Comparison of ENCODE assay signal across 1 mouse cellular context in the genomic region with DNA sequence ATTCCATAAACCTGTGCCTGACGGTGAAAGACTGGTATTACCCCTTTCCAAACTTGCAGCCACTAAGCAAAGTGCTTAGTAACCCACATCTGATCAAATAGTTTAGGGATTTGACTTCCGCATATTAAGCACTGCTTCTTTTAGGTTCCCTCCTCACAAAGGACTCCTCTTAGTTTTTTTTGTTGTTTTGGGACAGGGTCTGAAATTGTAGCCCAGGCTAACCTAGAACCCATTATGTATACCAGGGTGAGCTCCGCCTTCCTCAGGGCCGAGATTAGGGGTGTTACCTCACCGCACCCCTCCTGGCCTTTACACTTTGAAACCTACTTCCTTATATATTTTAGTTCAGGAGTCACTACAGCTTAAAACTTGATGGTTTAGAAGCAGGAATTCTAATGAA.
TF ChIP-seq lines count a peak whose summit lies in the region.

No protein-coding gene starts in this region.

TF ChIP-seq in MEL, 35 proteins besides CTCF, POLR2A, EP300 and RAD21:
- TF ChIP-seq ETS1 (IDR thresholded peaks at IDR 0.05; ENCODE audit: low read depth, low read length), result no peak
- peak; percentile 35; the same call in 1 of the 2 replicates for TF ChIP-seq HCFC1 (IDR thresholded peaks at IDR 0.05; ENCODE audit: low read depth, low read length)
- TF ChIP-seq TBP (IDR thresholded peaks at IDR 0.05; ENCODE audit: low read depth, low read length), result peak; percentile 50; the same call in 1 of the 2 replicates
- TF ChIP-seq ELF1 (IDR thresholded peaks at IDR 0.05; ENCODE audit: low read depth, low read length), result peak; percentile 60; the same call in 1 of the 2 replicates
- TF ChIP-seq RCOR1 (IDR thresholded peaks at IDR 0.05; ENCODE audit: low read depth, low read length), result peak; percentile 47; the same call in 1 of the 2 replicates
- no peak for TF ChIP-seq USF2 (IDR thresholded peaks at IDR 0.05; ENCODE audit: borderline replicate concordance in 1 of 2, insufficient read depth in 1 of 2, low read depth in 1 of 2, low read length in 2 of 2)
- no peak for TF ChIP-seq SIN3A (IDR thresholded peaks at IDR 0.05; ENCODE audit: low read length)
- no peak for TF ChIP-seq CHD1 (IDR thresholded peaks at IDR 0.05; ENCODE audit: low read depth, low read length)
- TF ChIP-seq CHD2 (IDR thresholded peaks at IDR 0.05; ENCODE audit: low read length), result no peak
- no peak for TF ChIP-seq NRF1 (IDR thresholded peaks at IDR 0.05; ENCODE audit: insufficient read depth, low read depth, low read length, poor library complexity, severe bottlenecking)
- TF ChIP-seq MAX (IDR thresholded peaks at IDR 0.05; ENCODE audit: low read length), result no peak
